Mouse (Mus musculus): ENCODE measurements around the gene Teddm1b.

DNA sequence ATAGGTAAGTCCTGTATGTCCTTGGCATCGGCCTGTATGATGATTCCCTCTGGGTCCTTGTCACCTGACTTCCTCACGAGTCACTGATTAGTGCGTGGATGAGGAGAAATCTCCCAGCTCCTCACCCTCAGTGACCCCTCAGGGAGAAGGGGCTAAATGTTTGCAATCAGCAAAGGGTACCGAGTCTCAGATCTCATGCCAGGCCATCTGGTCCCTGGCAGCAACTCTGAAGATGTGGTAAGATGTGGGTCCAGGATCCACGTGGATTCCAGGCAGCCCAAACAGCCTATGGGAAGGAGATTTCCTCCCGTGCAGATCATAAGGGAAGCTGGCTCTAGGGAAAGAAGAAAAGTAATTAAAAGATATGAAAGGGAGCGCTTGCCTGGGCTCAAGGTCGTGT, 18.2 kb upstream of the Teddm1b start:
- TF ChIP-seq CTCF (IDR thresholded peaks at IDR 0.05; ENCODE audit: insufficient read depth, low read depth, low read length) (no peak), POLR2A (IDR thresholded peaks at IDR 0.05; ENCODE audit: insufficient read depth, low read depth, low read length) (no peak)

Measured in olfactory bulb, adult 2 months (tissue).